Comparison of ENCODE assay signal across 14 mouse cellular contexts in the genomic region with DNA sequence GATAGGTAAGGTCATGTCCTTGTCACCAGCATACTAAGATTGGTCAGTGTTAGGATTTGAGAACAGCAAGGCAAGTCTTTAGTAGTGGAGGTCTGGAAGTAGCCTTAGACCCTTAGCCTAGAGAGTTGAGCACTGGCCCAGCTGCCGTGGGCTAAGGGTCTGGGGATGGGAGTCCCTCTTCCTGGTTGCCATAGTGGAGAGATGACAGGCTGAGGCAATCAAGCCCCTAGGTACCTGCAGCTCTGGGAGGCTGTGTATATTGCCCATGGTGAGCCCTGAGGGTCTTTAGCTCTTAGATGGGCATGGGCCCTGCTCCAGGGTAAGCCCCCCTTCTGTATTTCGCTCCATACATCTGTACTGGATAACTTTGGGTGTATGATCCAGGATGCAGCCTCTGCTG.
"Had no signal": no experiment of that assay in that cellular context is flagged by ENCODE, and none has a peak within 500 bp of the region (broad histone marks: within the 10 kb centered on the region; RNA-seq: fewer than 3 reads in every experiment).

No protein-coding gene starts in this region.

- H3K9ac ChIP-seq: liver, embryonic 12.5 days; liver, embryonic 14.5 days; lung, embryonic 14.5 days; midbrain, embryonic 12.5 days; neural tube, embryonic 12.5 days had no signal

- H3K4me1 ChIP-seq: liver, embryonic 12.5 days; neural tube, embryonic 12.5 days had no signal

- H3K4me2 ChIP-seq: liver, embryonic 12.5 days; lung, embryonic 14.5 days; midbrain, embryonic 12.5 days; neural tube, embryonic 12.5 days had no signal

- H3K27me3 ChIP-seq: liver, embryonic 12.5 days; midbrain, embryonic 12.5 days; neural tube, embryonic 12.5 days had no signal

- H3K27ac ChIP-seq: liver, embryonic 12.5 days; liver, embryonic 14.5 days; midbrain, embryonic 12.5 days; neural tube, embryonic 12.5 days had no signal

- DNase-seq: lung, adult 18-20 months; lung, embryonic 14.5 days; lung, postnatal 10 days; lung, postnatal 4 days; midbrain, embryonic 14.5 days; right cerebral cortex, postnatal 14 days; thymus, adult 18-20 months; thymus, postnatal 14 days; thymus, postnatal 36 days had no signal

- ATAC-seq: liver, embryonic 12.5 days; midbrain, embryonic 16.5 days had no signal

- H3K36me3 ChIP-seq: liver, embryonic 12.5 days had no signal

- H3K9me3 ChIP-seq: liver, embryonic 12.5 days; midbrain, embryonic 12.5 days; neural tube, embryonic 12.5 days had no signal

- H3K4me3 ChIP-seq: liver, embryonic 12.5 days; midbrain, embryonic 12.5 days; neural tube, embryonic 12.5 days had no signal
